Mouse (Mus musculus) G1E (cell line): Measurements from ENCODE around the gene Kansl2.

Experiments used
- CTCF ChIP-seq: IDR thresholded peaks from 2 replicates; pipeline ENCODE4 v1.5.1; 2012; ENCODE audit warnings: low read depth, low read length, inconsistent platforms, mixed read lengths
- GATA2 ChIP-seq: IDR thresholded peaks from 2 replicates; pipeline ENCODE4 v1.6.1; 2012; ENCODE audit warnings: low read depth, low read length, inconsistent platforms, borderline replicate concordance
- TAL1 ChIP-seq: conservative IDR thresholded peaks from 2 replicates; pipeline ENCODE4 v1.6.1; 2012; ENCODE audit warnings: low read depth, low read length, inconsistent platforms, mixed read lengths

DNA sequence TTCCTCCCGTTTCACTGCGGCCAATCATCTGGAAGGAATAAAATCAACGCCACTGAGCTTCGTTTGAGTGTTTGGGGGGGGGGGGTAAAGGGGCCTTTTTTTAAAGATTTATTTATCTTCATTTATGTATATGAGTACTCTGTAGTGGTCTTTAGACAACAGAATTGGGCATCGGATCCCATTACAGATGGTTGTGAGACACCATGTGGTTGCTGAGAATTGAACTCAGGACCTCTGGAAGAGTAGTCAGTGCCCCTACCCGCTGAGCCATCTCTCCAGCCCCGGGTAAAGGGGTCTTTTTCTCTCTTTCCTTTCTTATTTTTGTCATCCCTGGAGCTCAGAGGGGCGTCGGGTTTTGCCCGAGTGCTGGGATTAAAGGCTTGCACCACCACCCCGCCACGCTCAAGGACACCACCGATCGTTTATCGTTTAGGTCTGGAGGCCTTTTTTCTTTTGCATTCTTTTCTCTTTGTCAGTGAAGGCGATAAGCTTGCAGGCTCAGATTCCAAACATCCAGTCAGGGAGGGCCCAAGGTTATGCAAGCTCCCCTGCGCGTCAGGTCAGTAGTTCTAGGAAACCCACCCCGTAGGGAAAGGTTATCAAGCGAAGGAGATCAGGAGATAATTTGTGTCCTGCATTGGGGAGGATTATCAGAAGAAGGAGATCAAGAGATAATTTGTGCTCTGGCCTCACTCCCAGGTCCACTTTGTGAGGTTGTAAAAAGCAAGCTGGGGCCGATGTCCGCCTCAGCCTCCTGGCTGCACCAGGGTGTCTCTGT lies 34.4 kb upstream of the Kansl2 start:
- no peak for TF ChIP-seq CTCF
- no peak for TF ChIP-seq GATA2
- TF ChIP-seq TAL1, result no peak
